Mouse (Mus musculus) bone marrow, adult 2 months (tissue): Measurements from ENCODE around the gene Hoxc11.

Source experiments
- CTCF ChIP-seq: fragments of 200-500 bp; IDR thresholded peaks from 2 replicates; pipeline ENCODE4 v1.5.1; 2011; ENCODE audit warnings: low read length, control low read depth; ENCODE audit not compliant: control insufficient read depth, insufficient read depth
- POLR2A ChIP-seq: fragments of 200-500 bp; IDR thresholded peaks from 2 replicates; pipeline ENCODE4 v1.6.1; 2011; ENCODE audit warnings: low read depth, mild to moderate bottlenecking, control low read depth, low read length, borderline replicate concordance; ENCODE audit not compliant: control insufficient read depth

DNA sequence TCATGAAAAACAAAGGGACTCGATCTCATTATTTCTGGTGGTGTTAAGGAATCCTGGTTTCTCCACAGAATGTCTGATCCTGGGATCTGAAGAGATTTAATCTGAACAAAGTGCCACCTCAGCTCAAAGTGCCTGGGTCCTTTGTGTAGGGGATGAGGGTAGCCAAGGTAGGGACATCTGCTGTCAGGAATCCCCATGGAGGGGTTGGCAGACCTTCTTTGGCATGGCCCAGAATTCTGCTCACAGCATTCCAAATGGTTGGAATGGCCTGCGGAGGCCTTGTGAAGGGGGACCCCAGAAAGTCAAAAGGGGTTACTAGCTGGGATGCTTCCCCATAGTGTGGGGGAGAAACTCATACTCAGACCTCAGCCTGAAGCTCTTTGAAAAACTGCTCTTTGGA is 5.4 kb upstream of the Hoxc11 start:
- TF ChIP-seq CTCF (no peak), POLR2A (no peak)
